Mouse (Mus musculus) heart, postnatal 0 days (tissue): Measurements from ENCODE around the gene 1700029P11Rik. TPM values are rescaled to one million over a fixed set of nuclear protein-coding genes. Genes with fewer than 3 reads are reported as not detected.
A peak's percentile ranks its signal among the peaks of the same experiment; 100 is the strongest.

Experiments
- ATAC-seq: fragments of 200-750 bp; cut with Nextera tagmentation; 2 replicates; pipeline ENCODE4 v1.8.0; 2017; ENCODE audit warnings: low read depth, moderate number of reproducible peaks, moderate library complexity; ENCODE audit not compliant: insufficient read depth
- DNase-seq: peaks from one replicate; pipeline ENCODE4 v3.0.0-alpha.2; 2016; ENCODE audit warnings: low spot score
- H3K27ac ChIP-seq: fragments of 300-500 bp; sonication (generic); 2 replicates; pipeline ENCODE4 v1.5.1; 2014; ENCODE audit warnings: low read depth, mild to moderate bottlenecking
- H3K27me3 ChIP-seq: fragments of 300-500 bp; sonication (generic); 2 replicates; pipeline ENCODE4 v1.6.1; 2014; ENCODE audit warnings: low read length, mixed read lengths; ENCODE audit not compliant: control insufficient read depth, insufficient read depth
- H3K36me3 ChIP-seq: fragments of 300-500 bp; sonication (generic); replicated peaks from 2 replicates; pipeline ENCODE4 v1.6.1; 2014; ENCODE audit warnings: low read length, mixed read lengths; ENCODE audit not compliant: control insufficient read depth, insufficient read depth
- H3K4me1 ChIP-seq: fragments of 300-500 bp; sonication (generic); 2 replicates; pipeline ENCODE4 v1.6.1; 2014; ENCODE audit warnings: antibody characterized with exemption; ENCODE audit not compliant: control insufficient read depth, insufficient read depth
- H3K4me2 ChIP-seq: fragments of 300-500 bp; sonication (generic); 2 replicates; pipeline ENCODE4 v1.6.1; 2014; ENCODE audit warnings: low read depth, mild to moderate bottlenecking, low read length, moderate library complexity
- H3K4me3 ChIP-seq: fragments of 300-500 bp; sonication (generic); 2 replicates; pipeline ENCODE4 v1.5.1; 2014; ENCODE audit warnings: low read depth, low read length
- H3K9ac ChIP-seq: fragments of 300-500 bp; sonication (generic); replicated peaks from 2 replicates; pipeline ENCODE4 v1.6.1; 2014; ENCODE audit warnings: low read depth, low read length, mixed read lengths
- H3K9me3 ChIP-seq: fragments of 300-500 bp; sonication (generic); replicated peaks from 2 replicates; pipeline ENCODE4 v1.6.1; 2016; ENCODE audit warnings: low read length; ENCODE audit not compliant: control insufficient read depth
- CTCF ChIP-seq: IDR thresholded peaks from 2 replicates; pipeline ENCODE4 v1.5.1; 2016; ENCODE audit warnings: antibody characterized with exemption, control low read depth, low read depth
- EP300 ChIP-seq: IDR thresholded peaks from 2 replicates; pipeline ENCODE4 v1.6.1; 2016; ENCODE audit warnings: antibody characterized with exemption, low read depth
- WGBS: fragments of 180-500 bp; shearing (Covaris S2); extraction: QIAGEN DNeasy Blood & Tissue Kit; methylation state at CpG from one replicate; pipeline ENCODE4 v1.1.7; 2014; 5-methylcytosine and 5-hydroxymethylcytosine counted together
- polyA plus RNA-seq: library from polyadenylated mRNA; unstranded; fragments of >200 nt; fragmentation: Nextera tagmentation; extraction: Ambion mirVana; gene quantifications from 2 replicates; pipeline ENCODE4 v1.2.1, GENCODE M21; 2015
- total RNA-seq: library from RNA; depleted of rRNA; stranded (reverse); fragments of >200 nt; gene quantifications from 2 replicates; pipeline ENCODE4 v1.2.3, GENCODE M21; 2014; ENCODE audit warnings: low replicate concordance

1700029P11Rik gene
- total and polyA plus RNA-seq, 2 experiments from 2014 or later = not detected

DNA sequence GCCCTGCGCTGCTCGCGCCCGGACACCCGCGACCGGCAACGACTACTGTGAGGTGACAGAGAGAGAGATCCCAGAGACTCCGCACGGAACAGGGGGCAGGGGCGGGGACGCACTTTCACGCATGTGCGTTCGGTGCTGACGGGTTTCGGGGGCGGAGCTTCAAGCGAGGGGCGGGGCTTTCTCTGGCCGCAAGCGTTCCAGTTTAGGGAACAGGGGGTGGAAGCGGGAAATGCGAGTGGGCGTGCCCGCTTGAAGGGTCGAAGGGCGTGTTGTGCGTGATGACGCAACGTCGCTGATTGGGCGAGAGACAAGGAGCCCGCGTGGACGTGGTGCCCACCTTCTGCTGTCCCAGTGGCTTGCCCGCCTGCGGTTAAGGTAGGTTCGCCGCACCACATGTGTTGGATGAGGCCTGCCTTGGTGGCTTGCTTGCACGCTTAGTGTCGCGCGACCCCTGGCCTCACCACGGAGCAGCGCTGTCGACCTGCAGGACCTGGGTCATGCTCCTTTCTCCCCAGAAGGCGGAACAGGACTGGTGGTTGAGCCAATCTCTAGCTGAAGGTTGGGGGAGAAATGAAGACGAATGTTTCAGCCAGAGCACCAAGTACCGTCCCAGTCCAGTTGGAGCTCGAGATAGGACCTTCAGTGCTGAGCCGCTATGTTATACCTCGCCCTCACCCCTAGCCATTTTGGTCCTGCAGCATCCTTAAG lies 35.9 kb downstream of the 1700029P11Rik start:
- Histone ChIP-seq H3K27me3 (no peaks in the 10 kb centered on the region), H3K4me3 (peak overlapping the region; percentile 73), H3K4me2 (peak overlapping the region; percentile 92), H3K27ac (peak overlapping the region; percentile 73), H3K9me3 (no peaks in the 10 kb centered on the region), H3K9ac (peak overlapping the region; percentile 71), H3K36me3 (peaks cover 16% of the 10 kb centered on the region), H3K4me1 (peaks cover 5% of the 10 kb centered on the region; the same call in 1 of the 2 replicates)
- TF ChIP-seq EP300 (no peak), CTCF (no peak)
- ATAC-seq (peak; percentile 95), DNase-seq (peak; percentile 96)
- WGBS = under 1% methylated on average over 53 of the region's 53 CpGs

DNA sequence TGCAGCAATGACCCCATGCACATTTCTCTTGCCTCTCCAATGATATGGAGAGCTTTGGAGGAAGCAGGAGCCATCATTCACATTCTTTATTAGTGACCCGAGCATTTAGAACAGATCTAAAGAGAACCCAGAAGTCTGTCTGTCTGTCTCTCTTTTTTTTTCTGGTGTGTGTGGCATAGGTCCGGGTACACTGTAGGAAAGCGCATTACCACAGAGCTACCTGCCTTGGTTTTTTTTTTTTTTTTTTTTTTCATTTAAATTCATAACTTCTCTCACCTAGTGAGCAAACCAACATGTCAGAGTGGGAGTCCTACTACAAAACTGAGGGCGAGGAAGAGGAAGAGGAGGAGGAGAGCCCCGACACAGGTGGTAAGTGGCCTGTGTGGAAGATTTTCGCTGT lies 36.5 kb downstream of the 1700029P11Rik start:
- Histone ChIP-seq H3K4me3 (peak overlapping the region; percentile 73), H3K9ac (peak overlapping the region; percentile 71), H3K27ac (peak overlapping the region; percentile 73), H3K9me3 (no peaks in the 10 kb centered on the region), H3K4me1 (peaks cover 5% of the 10 kb centered on the region; the same call in 1 of the 2 replicates), H3K27me3 (no peaks in the 10 kb centered on the region), H3K36me3 (peaks cover 21% of the 10 kb centered on the region), H3K4me2 (peak overlapping the region; percentile 92)
- WGBS = 21% methylated on average over 6 of the region's 6 CpGs
- TF ChIP-seq CTCF = no peak
- TF ChIP-seq EP300 = no peak
- DNase-seq = no peak
- ATAC-seq = no peak

DNA sequence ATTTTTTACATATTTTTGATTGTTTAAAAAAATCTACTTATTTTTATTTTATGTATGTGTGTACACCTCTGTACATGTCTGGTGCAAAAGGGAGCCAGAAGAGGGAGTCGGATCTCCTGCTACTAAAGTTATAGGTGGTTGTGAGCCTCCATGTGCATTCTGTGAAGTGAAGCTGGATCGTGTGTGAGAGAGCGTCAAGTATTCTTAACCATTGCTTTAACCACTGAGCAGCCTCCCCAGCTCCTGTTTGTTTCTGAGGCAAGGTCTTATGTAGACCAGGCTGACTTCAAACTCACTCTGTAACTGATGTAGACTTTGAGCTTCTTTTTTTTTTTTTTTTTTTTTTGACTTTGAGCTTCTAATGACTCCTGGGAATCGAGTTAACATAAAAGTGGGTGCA lies 37.1 kb downstream of the 1700029P11Rik start:
- no peaks in the 10 kb centered on the region for H3K9me3 ChIP-seq
- ATAC-seq (no peak), DNase-seq (no peak)
- 75% methylated on average over 4 of the region's 4 CpGs for WGBS
- H3K36me3 ChIP-seq = peaks cover 26% of the 10 kb centered on the region
- TF ChIP-seq CTCF = no peak
- TF ChIP-seq EP300 = no peak
- no peak overlapping the region for H3K27ac ChIP-seq
- H3K27me3 ChIP-seq = no peaks in the 10 kb centered on the region
- H3K4me2 ChIP-seq = no peak overlapping the region
- peaks cover 5% of the 10 kb centered on the region; the same call in 1 of the 2 replicates for H3K4me1 ChIP-seq
- H3K9ac ChIP-seq = no peak overlapping the region
- no peak overlapping the region for H3K4me3 ChIP-seq

DNA sequence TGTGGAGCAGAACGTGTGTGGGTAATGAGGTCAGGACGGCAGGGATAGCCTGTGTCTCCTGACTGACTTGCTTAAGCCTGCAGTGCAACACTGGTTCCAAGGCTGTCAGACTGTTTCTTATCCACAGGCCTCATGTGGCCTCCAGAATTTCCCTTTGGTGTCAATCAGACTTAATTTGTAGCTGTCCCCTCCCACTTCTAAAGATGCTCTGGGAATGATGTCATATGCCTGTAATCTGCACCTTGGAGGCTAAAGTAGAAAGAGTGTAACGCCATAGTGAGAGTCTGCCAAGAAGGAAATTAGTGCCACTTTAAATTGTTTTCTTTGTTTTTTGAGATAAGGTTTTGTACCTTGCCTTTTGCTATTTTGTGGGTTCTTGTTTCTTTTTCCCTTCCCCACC lies 38.9 kb downstream of the 1700029P11Rik start:
- Histone ChIP-seq H3K9ac (no peak overlapping the region), H3K4me2 (no peak overlapping the region), H3K36me3 (peaks cover 41% of the 10 kb centered on the region), H3K27ac (no peak overlapping the region), H3K4me1 (peaks cover 5% of the 10 kb centered on the region; the same call in 1 of the 2 replicates), H3K9me3 (no peaks in the 10 kb centered on the region), H3K27me3 (no peaks in the 10 kb centered on the region), H3K4me3 (no peak overlapping the region)
- TF ChIP-seq CTCF (no peak), EP300 (no peak)
- no peak for ATAC-seq
- no peak for DNase-seq
- WGBS = 50% methylated on average over 3 of the region's 3 CpGs

DNA sequence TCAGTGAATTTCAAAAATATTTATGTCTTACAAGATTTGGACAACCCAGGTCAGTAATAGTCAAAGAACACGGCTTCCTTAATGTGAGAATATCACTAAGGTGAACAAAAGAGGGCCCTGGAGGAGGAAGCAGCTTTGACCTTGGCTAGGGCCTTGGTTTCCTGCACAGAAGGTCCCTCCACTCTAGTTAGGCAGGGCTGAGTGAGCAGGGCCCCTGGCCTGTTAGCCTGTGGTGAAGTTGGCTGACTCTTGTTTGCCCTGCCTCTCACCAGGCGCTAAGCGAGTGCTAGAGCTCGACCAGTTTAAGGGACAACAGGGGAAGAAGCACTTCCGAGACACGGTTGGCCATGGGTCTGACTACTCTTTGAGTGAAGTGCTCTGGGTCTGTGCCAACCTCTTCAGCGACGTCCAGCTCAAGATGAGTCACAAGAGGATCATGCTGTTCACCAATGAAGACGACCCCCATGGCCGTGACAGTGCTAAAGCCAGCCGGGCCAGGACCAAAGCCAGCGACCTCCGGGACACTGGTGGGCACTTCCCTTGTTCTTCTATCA lies 42.3 kb downstream of the 1700029P11Rik start:
- no peaks in the 10 kb centered on the region for H3K27me3 ChIP-seq
- H3K9me3 ChIP-seq = no peaks in the 10 kb centered on the region
- no peak overlapping the region for H3K4me3 ChIP-seq
- DNase-seq (peak; percentile 7), ATAC-seq (no peak)
- no peak for TF ChIP-seq CTCF
- TF ChIP-seq EP300 = no peak
- peak overlapping the region; percentile 52; the same call in 1 of the 2 replicates for H3K27ac ChIP-seq
- H3K4me2 ChIP-seq = no peak overlapping the region
- 39% methylated on average over 13 of the region's 13 CpGs for WGBS
- H3K4me1 ChIP-seq = no peaks in the 10 kb centered on the region
- no peak overlapping the region for H3K9ac ChIP-seq
- peaks cover 70% of the 10 kb centered on the region for H3K36me3 ChIP-seq
